Mouse (Mus musculus): Measurements from ENCODE around the gene Cdkn2aipnl. TPM values are rescaled to one million over a fixed set of nuclear protein-coding genes. Genes with fewer than 3 reads are reported as not detected.

Gene Cdkn2aipnl
- polyA plus RNA-seq, 1 experiment from 2014 or later: 33.3 TPM

- Histone ChIP-seq H3K4me3 (ENCODE audit: low read depth, low read length) (no peak overlapping the region), H3K27me3 (ENCODE audit: insufficient read depth, low read length) (no peaks in the 10 kb centered on the region), H3K4me2 (ENCODE audit: low read depth, low read length) (no peak overlapping the region), H3K27ac (ENCODE audit: low read depth) (no peak overlapping the region), H3K9me3 (ENCODE audit: low read length) (no peaks in the 10 kb centered on the region), H3K36me3 (replicated peaks; ENCODE audit: insufficient read depth, low read length) (no peaks in the 10 kb centered on the region), H3K4me1 (ENCODE audit: insufficient read depth) (no peaks in the 10 kb centered on the region), H3K9ac (replicated peaks) (no peak overlapping the region)
- 79% methylated on average over 9 of the region's 9 CpGs for WGBS (ENCODE audit: insufficient replicate concordance)
- no peak for DNase-seq
- no peak for ATAC-seq
- no peak for TF ChIP-seq EP300 (IDR thresholded peaks at IDR 0.05; ENCODE audit: low read depth)
- no peak for TF ChIP-seq CTCF (IDR thresholded peaks at IDR 0.05; ENCODE audit: low read depth)
Measured at GRCm38 (mm10) chr11:51949919-51950318, 17.5 kb upstream of the Cdkn2aipnl start.

GRCm38 (mm10) chr11:51951861-51952420, 15.5 kb upstream of the Cdkn2aipnl start:
- WGBS (ENCODE audit: insufficient replicate concordance): 44% methylated on average over 5 of the region's 5 CpGs
- Histone ChIP-seq H3K9ac (replicated peaks) (no peak overlapping the region), H3K4me2 (ENCODE audit: low read depth, low read length) (no peak overlapping the region), H3K9me3 (ENCODE audit: low read length) (no peaks in the 10 kb centered on the region), H3K27me3 (ENCODE audit: insufficient read depth, low read length) (no peaks in the 10 kb centered on the region), H3K4me1 (ENCODE audit: insufficient read depth) (no peaks in the 10 kb centered on the region), H3K27ac (ENCODE audit: low read depth) (no peak overlapping the region), H3K36me3 (replicated peaks; ENCODE audit: insufficient read depth, low read length) (no peaks in the 10 kb centered on the region), H3K4me3 (ENCODE audit: low read depth, low read length) (no peak overlapping the region)
- TF ChIP-seq EP300 (IDR thresholded peaks at IDR 0.05; ENCODE audit: low read depth) (no peak), CTCF (IDR thresholded peaks at IDR 0.05; ENCODE audit: low read depth) (no peak)
- DNase-seq (no peak), ATAC-seq (no peak)

GRCm38 (mm10) chr11:51956112-51956511, 11.3 kb upstream of the Cdkn2aipnl start:
- WGBS (ENCODE audit: insufficient replicate concordance): 78% methylated on average over 9 of the region's 9 CpGs
- Histone ChIP-seq H3K4me1 (ENCODE audit: insufficient read depth) (no peaks in the 10 kb centered on the region), H3K9ac (replicated peaks) (no peak overlapping the region), H3K9me3 (ENCODE audit: low read length) (no peaks in the 10 kb centered on the region), H3K4me3 (ENCODE audit: low read depth, low read length) (no peak overlapping the region), H3K27me3 (ENCODE audit: insufficient read depth, low read length) (no peaks in the 10 kb centered on the region), H3K27ac (ENCODE audit: low read depth) (no peak overlapping the region), H3K36me3 (replicated peaks; ENCODE audit: insufficient read depth, low read length) (no peaks in the 10 kb centered on the region), H3K4me2 (ENCODE audit: low read depth, low read length) (no peak overlapping the region)
- ATAC-seq (no peak), DNase-seq (no peak)
- TF ChIP-seq CTCF (IDR thresholded peaks at IDR 0.05; ENCODE audit: low read depth) (no peak), EP300 (IDR thresholded peaks at IDR 0.05; ENCODE audit: low read depth) (no peak)

DNA sequence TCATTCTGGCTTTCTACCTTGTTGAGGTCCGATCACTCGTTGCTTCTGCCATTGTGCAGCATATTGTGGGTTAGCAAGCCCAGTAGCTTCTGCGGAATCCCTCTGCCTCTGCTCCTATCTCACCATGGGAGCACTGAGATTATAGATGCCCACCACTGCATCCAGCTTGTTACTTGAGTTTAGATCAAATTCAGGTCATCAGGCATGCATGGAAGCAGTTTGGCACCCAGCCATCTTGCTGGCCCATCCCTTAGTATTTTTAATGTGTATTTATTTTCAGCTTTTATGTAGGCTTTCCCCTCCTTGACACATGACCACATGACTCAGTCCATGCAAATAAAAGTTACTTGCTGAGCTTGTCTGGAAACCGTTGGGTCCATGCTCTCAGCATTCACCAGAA, 9.7 kb upstream of the Cdkn2aipnl start:
- Histone ChIP-seq H3K4me3 (ENCODE audit: low read depth, low read length) (no peak overlapping the region), H3K36me3 (replicated peaks; ENCODE audit: insufficient read depth, low read length) (no peaks in the 10 kb centered on the region), H3K9ac (replicated peaks) (no peak overlapping the region), H3K4me2 (ENCODE audit: low read depth, low read length) (no peak overlapping the region), H3K4me1 (ENCODE audit: insufficient read depth) (no peaks in the 10 kb centered on the region), H3K27ac (ENCODE audit: low read depth) (no peak overlapping the region), H3K9me3 (ENCODE audit: low read length) (no peaks in the 10 kb centered on the region), H3K27me3 (ENCODE audit: insufficient read depth, low read length) (no peaks in the 10 kb centered on the region)
- TF ChIP-seq EP300 (IDR thresholded peaks at IDR 0.05; ENCODE audit: low read depth): no peak
- TF ChIP-seq CTCF (IDR thresholded peaks at IDR 0.05; ENCODE audit: low read depth): no peak
- WGBS (ENCODE audit: insufficient replicate concordance): 91% methylated on average over 4 of the region's 4 CpGs
- ATAC-seq: no peak
- DNase-seq: no peak

DNA sequence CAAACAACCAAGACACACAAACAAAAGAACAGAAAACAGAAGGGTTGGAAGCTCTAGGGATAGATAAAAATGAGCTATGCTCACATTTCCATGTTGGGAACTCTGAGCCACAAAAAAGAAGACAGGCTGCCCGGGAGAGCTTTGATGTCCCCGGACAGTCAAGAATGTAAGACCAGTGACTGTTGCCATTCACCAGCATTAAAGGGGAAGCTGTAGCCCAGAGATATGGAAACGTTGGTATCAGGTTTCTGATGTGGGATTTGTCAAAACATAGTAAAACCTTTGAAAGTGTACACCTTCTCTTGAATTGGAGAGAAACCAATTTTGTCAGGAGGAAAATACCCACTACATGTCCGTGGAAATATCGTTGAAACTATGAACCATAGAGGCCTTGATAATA, 8.0 kb upstream of the Cdkn2aipnl start:
- H3K4me3 ChIP-seq (ENCODE audit: low read depth, low read length): no peak overlapping the region
- 74% methylated on average over 5 of the region's 5 CpGs for WGBS (ENCODE audit: insufficient replicate concordance)
- no peaks in the 10 kb centered on the region for H3K9me3 ChIP-seq (ENCODE audit: low read length)
- H3K27me3 ChIP-seq (ENCODE audit: insufficient read depth, low read length): no peaks in the 10 kb centered on the region
- DNase-seq (no peak), ATAC-seq (no peak)
- no peak for TF ChIP-seq EP300 (IDR thresholded peaks at IDR 0.05; ENCODE audit: low read depth)
- no peak for TF ChIP-seq CTCF (IDR thresholded peaks at IDR 0.05; ENCODE audit: low read depth)
- H3K4me1 ChIP-seq (ENCODE audit: insufficient read depth): no peaks in the 10 kb centered on the region
- H3K36me3 ChIP-seq (replicated peaks; ENCODE audit: insufficient read depth, low read length): no peaks in the 10 kb centered on the region
- H3K4me2 ChIP-seq (ENCODE audit: low read depth, low read length): no peak overlapping the region
- no peak overlapping the region for H3K9ac ChIP-seq (replicated peaks)
- H3K27ac ChIP-seq (ENCODE audit: low read depth): no peak overlapping the region

DNA sequence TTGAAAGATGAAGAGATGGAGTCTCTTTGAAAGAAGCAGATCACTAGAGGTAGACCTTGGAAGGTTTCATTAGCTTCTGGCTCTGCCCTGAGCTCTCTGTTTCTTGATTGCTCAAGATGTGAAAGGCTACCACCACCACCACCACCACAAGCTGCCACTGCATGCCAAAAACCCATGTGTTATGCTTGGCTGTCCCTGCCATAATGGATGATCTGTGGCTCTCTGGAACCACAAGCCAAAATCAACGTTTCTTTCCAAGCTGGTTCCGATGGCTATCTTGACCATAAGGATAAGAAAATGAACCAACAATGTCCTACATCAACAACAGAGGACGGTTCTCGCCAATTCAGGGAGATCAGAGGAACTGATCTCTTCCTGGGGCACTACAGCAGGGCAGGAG, 7.4 kb upstream of the Cdkn2aipnl start:
- Histone ChIP-seq H3K4me3 (ENCODE audit: low read depth, low read length) (no peak overlapping the region), H3K9me3 (ENCODE audit: low read length) (no peaks in the 10 kb centered on the region), H3K27ac (ENCODE audit: low read depth) (no peak overlapping the region), H3K36me3 (replicated peaks; ENCODE audit: insufficient read depth, low read length) (no peaks in the 10 kb centered on the region), H3K9ac (replicated peaks) (no peak overlapping the region), H3K27me3 (ENCODE audit: insufficient read depth, low read length) (no peaks in the 10 kb centered on the region), H3K4me2 (ENCODE audit: low read depth, low read length) (no peak overlapping the region), H3K4me1 (ENCODE audit: insufficient read depth) (no peaks in the 10 kb centered on the region)
- 74% methylated on average over 4 of the region's 4 CpGs for WGBS (ENCODE audit: insufficient replicate concordance)
- DNase-seq (no peak), ATAC-seq (no peak)
- TF ChIP-seq CTCF (IDR thresholded peaks at IDR 0.05; ENCODE audit: low read depth) (no peak), EP300 (IDR thresholded peaks at IDR 0.05; ENCODE audit: low read depth) (no peak)
